Mouse (Mus musculus) intestine, embryonic 15.5 days (tissue): ENCODE data around the gene Lrrc8b. TPM values are rescaled to one million over a fixed set of nuclear protein-coding genes. Genes with fewer than 3 reads are reported as not detected.

ENCODE experiments used
- ATAC-seq: fragments of 200-750 bp; cut with Nextera tagmentation; 2 replicates; pipeline ENCODE4 v1.8.0; 2017; ENCODE audit warnings: moderate TSS enrichment, moderate library complexity
- H3K27ac ChIP-seq: fragments of 300-500 bp; sonication (generic); 2 replicates; pipeline ENCODE4 v1.5.1; 2015; ENCODE audit warnings: mild to moderate bottlenecking, inconsistent platforms
- H3K27me3 ChIP-seq: fragments of 300-500 bp; sonication (generic); replicated peaks from 2 replicates; pipeline ENCODE4 v1.6.1; 2015; ENCODE audit warnings: inconsistent platforms
- H3K36me3 ChIP-seq: fragments of 300-500 bp; sonication (generic); 2 replicates; pipeline ENCODE4 v1.6.1; 2015; ENCODE audit warnings: inconsistent platforms
- H3K4me1 ChIP-seq: fragments of 300-500 bp; sonication (generic); replicated peaks from 2 replicates; pipeline ENCODE4 v1.6.1; 2015; ENCODE audit warnings: inconsistent platforms
- H3K4me2 ChIP-seq: fragments of 300-500 bp; sonication (generic); replicated peaks from 2 replicates; pipeline ENCODE4 v1.6.1; 2015; ENCODE audit warnings: mild to moderate bottlenecking, inconsistent platforms
- H3K4me3 ChIP-seq: fragments of 300-500 bp; sonication (generic); replicated peaks from 2 replicates; pipeline ENCODE4 v1.5.1; 2015; ENCODE audit warnings: inconsistent platforms
- H3K9ac ChIP-seq: fragments of 300-500 bp; sonication (generic); 2 replicates; pipeline ENCODE4 v1.6.1; 2015; ENCODE audit warnings: inconsistent platforms
- H3K9me3 ChIP-seq: fragments of 300-500 bp; sonication (generic); 2 replicates; pipeline ENCODE4 v1.6.1; 2016; ENCODE audit warnings: inconsistent platforms
- WGBS: fragments of 180-500 bp; shearing (Covaris S2); methylation state at CpG from one replicate; pipeline ENCODE4 v1.1.7; 2015; 5-methylcytosine and 5-hydroxymethylcytosine counted together
- polyA plus RNA-seq: library from polyadenylated mRNA; unstranded; fragments of >200 nt; fragmentation: Nextera tagmentation; extraction: Ambion mirVana; gene quantifications from 2 replicates; pipeline ENCODE4 v1.2.1, GENCODE M21; 2015

The Lrrc8b gene
- 5.8 and 6.3 TPM in 2 replicates for polyA plus RNA-seq

DNA sequence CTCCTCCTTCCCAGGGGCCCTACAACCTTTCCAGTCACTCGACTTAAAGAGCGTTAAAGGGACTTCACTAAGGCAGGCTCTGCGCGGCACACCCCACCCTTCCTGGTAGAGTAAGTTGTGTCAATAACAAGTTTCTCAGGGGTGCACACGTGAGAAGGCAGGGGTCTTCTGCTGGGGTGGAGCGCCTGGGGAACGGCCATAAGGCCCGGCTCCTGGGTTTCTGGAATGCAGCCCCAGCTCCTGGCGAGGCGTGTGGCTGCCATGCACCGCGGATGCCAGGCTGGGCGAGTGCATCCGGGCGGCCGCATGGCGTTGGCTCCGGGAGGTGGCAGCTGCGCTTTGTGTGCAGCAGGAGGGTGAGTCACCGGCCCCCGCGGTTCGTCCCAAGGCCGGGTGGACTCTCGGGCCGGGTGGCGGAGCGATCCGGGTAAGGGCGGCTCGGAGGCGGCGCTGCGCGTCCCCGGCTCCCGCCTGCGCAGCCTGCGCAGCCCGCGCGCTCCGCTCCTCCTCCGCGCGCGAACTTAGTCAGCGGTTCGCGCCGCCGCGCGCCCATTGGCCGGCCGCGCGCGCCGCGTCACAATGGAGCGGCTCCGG lies at the start of gene Lrrc8b:
Gene Lrrc8b (plus strand): TSS at position 578 of the 594 bp plus-strand sequence.
- Histone ChIP-seq H3K27me3 (no peaks in the 10 kb centered on the region), H3K4me3 (peak within 1 kb of the TSS; percentile 70), H3K36me3 (no peaks in the 10 kb centered on the region), H3K9me3 (no peaks in the 10 kb centered on the region), H3K27ac (peak within 1 kb of the TSS; percentile 89), H3K4me1 (peaks cover 6% of the 10 kb centered on the region), H3K4me2 (peak within 1 kb of the TSS; percentile 96), H3K9ac (peak within 1 kb of the TSS; percentile 89)
- peak; percentile 96 for ATAC-seq
- under 1% methylated on average over 40 of the region's 63 CpGs for WGBS

DNA sequence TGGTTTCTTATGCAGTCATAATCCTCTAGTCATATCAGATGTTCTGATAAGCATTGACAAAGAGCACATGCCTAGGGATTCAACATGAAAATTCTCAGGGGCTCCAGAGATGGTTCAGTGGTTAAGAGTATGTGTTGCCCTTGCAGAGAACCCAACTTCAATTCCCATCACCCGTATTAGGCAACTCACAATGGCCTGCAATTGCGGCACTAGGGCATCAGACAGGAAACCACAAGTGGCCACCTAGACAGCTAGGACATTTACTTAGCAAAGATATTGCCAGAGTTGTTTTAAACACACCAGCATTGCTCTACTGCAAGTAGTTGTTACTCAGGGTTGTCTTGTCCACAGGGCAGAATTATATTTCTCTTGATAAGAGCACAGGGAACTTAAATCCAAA lies 34.1 kb upstream of the Lrrc8b start:
- H3K4me2 ChIP-seq, result no peak overlapping the region
- ATAC-seq, result no peak
- H3K4me1 ChIP-seq, result no peaks in the 10 kb centered on the region
- no peak overlapping the region for H3K4me3 ChIP-seq
- no peaks in the 10 kb centered on the region for H3K36me3 ChIP-seq
- 88% methylated on average over 2 of the region's 2 CpGs for WGBS
- no peaks in the 10 kb centered on the region for H3K9me3 ChIP-seq
- no peaks in the 10 kb centered on the region for H3K27me3 ChIP-seq
- no peak overlapping the region for H3K27ac ChIP-seq
- H3K9ac ChIP-seq, result no peak overlapping the region

DNA sequence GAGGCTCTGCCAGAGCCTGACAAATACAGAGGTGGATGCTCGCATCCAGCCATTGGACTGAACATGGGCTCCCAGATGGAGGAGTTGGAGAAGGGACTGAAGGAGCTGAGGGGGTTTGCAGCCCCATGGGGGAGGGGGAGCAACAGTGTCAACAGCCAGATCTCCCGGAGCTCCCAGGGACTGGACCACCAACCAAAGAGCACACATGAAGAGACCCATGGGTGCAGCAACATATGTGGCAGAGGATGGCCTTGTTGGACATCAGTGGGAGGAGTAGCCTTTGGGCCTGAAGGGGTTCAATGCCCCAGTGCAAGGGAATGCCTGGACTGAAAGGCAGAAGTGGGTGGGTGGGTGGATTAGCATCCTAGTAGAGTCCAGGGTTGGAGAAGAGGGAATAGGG lies 25.2 kb upstream of the Lrrc8b start:
- H3K27ac ChIP-seq, result no peak overlapping the region
- 82% methylated on average over 2 of the region's 2 CpGs for WGBS
- no peaks in the 10 kb centered on the region for H3K4me1 ChIP-seq
- H3K27me3 ChIP-seq, result no peaks in the 10 kb centered on the region
- H3K36me3 ChIP-seq, result no peaks in the 10 kb centered on the region
- no peak overlapping the region for H3K4me2 ChIP-seq
- H3K9ac ChIP-seq, result no peak overlapping the region
- H3K9me3 ChIP-seq, result no peaks in the 10 kb centered on the region
- no peak overlapping the region for H3K4me3 ChIP-seq
- no peak for ATAC-seq

DNA sequence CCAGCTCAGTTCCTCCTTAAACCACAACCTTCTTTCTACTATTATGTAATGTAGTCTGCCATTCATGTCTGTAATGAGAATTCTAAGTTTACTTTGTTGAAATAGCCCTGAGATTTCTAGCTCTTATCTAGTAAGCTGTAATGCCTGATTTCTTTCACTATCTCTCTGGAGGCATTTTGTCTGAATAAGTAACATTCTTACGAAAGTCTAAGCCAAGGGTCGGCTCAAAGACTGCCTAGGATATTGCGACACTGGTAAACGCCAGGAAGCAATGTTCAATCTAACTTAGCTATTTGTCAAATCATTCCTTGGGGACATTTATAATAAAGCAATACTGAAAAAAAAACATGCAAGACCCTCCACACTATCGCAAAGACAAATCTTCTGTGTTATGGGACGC lies 21.8 kb upstream of the Lrrc8b start:
- 88% methylated on average over 6 of the region's 6 CpGs for WGBS
- no peaks in the 10 kb centered on the region for H3K36me3 ChIP-seq
- no peak overlapping the region for H3K9ac ChIP-seq
- H3K27ac ChIP-seq, result no peak overlapping the region
- H3K9me3 ChIP-seq, result no peaks in the 10 kb centered on the region
- H3K4me2 ChIP-seq, result no peak overlapping the region
- H3K27me3 ChIP-seq, result no peaks in the 10 kb centered on the region
- H3K4me1 ChIP-seq, result no peaks in the 10 kb centered on the region
- H3K4me3 ChIP-seq, result no peak overlapping the region
- no peak for ATAC-seq

DNA sequence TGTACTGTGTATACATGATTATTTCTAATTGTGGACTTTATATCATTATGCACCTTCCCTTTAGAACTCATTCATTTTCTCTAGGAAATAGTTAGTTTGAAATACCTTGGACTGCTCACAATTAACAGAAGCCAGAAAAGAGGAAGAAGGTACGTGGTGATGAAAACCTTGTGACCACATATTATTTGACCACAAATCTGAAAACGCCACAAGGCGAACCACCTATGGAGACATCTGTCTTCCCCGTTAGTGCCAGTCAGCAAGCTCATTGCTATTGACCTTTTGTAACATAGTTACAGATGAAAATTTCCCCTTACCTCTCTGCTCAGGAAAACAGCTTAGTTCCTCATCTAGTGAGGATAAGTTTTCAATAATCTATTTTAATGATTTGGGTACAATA lies 20.4 kb upstream of the Lrrc8b start:
- Histone ChIP-seq H3K4me2 (no peak overlapping the region), H3K4me1 (no peaks in the 10 kb centered on the region), H3K36me3 (no peaks in the 10 kb centered on the region), H3K9me3 (no peaks in the 10 kb centered on the region), H3K4me3 (no peak overlapping the region), H3K9ac (no peak overlapping the region), H3K27me3 (no peaks in the 10 kb centered on the region), H3K27ac (no peak overlapping the region)
- WGBS, result 85% methylated on average over 4 of the region's 4 CpGs
- no peak for ATAC-seq

DNA sequence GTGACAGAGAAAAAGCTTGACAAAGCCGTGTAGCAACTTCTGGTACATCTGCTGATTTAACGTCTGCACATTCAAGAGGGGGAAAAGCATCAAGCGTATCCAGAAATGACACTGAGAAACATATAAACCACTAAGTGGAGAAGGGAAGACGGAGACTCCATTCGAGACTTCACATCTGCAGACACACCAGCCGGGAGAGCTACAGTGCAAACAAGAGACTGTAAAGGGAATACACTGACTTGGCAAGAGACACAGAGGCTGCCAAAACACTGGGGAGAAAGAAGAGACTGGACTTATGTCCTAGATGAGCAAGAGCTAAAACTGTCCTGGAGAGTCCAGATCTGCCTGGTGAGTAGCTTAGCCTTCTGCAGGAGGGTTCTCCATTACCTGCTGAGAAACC lies 16.6 kb upstream of the Lrrc8b start:
- Histone ChIP-seq H3K27me3 (no peaks in the 10 kb centered on the region), H3K4me2 (no peak overlapping the region), H3K4me1 (no peaks in the 10 kb centered on the region), H3K36me3 (no peaks in the 10 kb centered on the region), H3K27ac (no peak overlapping the region), H3K9ac (no peak overlapping the region), H3K4me3 (no peak overlapping the region), H3K9me3 (no peaks in the 10 kb centered on the region)
- 76% methylated on average over 6 of the region's 6 CpGs for WGBS
- ATAC-seq, result no peak

DNA sequence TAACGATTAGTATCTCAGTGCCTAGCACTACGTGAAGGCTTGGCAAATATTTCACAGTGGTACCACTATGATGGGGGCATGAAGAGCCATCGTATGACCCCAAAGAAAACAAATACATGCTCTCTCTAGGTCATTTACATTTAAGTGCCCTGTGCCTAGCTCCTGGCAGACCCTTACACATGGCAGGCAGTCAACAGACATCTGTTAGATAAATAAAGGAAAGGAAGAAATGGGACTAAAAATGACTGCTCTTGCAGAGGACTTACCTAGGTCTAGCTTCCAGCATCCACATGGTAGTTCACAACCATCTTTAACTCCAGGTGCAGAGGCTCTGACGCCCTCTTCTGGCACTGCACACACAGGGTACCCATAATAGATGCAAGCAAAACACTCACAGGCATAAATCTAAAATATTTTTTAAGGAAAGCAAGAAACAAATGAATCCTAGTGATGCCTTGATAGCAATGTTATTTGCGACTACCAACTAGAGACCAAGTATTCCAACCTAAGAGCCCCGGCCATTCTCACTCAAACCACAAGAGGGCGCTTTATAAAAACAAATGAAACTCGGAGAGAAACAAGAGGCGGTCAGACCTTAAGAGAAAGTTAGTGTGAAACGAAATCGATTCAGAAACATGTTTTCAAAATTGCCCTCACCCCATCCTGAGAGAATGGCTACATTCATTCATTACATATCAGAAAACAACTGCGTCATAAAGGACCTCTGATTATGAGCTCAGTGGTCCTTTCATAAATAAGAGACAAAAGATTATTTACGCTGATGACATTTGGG lies 15.7 kb upstream of the Lrrc8b start:
- H3K27me3 ChIP-seq, result no peaks in the 10 kb centered on the region
- no peak for ATAC-seq
- no peak overlapping the region for H3K27ac ChIP-seq
- H3K9ac ChIP-seq, result no peak overlapping the region
- WGBS, result 34% methylated on average over 13 of the region's 13 CpGs
- 0 out of 2 replicates have a peak overlapping the region, but pooled peaks have one; percentile 9 for H3K4me2 ChIP-seq
- no peaks in the 10 kb centered on the region for H3K9me3 ChIP-seq
- H3K4me3 ChIP-seq, result no peak overlapping the region
- H3K4me1 ChIP-seq, result no peaks in the 10 kb centered on the region
- no peaks in the 10 kb centered on the region for H3K36me3 ChIP-seq

DNA sequence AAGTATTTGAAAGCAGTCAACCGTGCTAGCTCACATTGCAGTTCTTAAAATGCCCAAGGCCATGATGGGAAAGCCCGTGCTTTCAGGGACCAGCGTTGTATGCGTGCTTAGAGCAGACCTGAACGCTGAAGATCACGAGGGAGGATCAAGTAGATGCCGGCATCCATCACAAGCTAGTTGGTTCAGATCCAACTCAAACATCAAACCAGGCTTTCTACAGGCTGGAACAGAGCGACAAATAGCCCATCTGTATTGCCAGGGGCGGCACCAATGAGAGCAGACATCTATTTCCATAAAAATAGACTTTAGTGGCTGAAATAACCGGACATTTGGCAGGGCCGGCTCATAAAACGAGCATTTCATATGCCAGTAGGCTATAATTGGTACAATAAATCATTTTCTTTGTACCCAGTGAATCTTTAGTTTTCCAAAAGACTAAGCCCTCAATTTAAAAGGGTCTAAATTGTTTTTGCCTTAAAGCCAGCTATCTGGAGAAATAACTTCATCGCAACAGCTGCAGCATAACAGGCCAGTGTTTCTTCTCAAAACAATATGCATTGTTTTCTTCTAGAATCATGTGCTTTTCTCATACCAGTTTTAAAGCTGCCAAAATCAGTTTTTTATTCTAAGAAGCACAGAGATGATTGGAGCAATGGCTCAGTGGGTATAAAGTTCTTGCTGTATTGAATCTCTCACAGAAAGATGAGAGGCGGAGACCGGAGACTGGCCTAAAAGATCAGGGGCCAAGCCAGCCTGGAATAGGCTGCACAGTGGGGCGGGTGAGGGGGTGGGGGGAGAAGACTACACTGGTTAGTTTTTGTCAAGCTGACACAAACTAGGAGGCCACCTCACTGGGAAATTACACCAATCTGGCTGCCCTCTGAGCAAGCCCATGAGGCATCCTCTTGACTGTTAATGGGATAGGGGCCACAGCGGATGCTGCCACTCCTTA lies 14.9 kb upstream of the Lrrc8b start:
- H3K4me2 ChIP-seq, result 0 out of 2 replicates have a peak overlapping the region, but pooled peaks have one; percentile 9
- H3K4me3 ChIP-seq, result no peak overlapping the region
- H3K27ac ChIP-seq, result no peak overlapping the region
- no peaks in the 10 kb centered on the region for H3K36me3 ChIP-seq
- no peaks in the 10 kb centered on the region for H3K27me3 ChIP-seq
- WGBS, result 64% methylated on average over 17 of the region's 17 CpGs
- no peaks in the 10 kb centered on the region for H3K4me1 ChIP-seq
- ATAC-seq, result no peak
- no peak overlapping the region for H3K9ac ChIP-seq
- H3K9me3 ChIP-seq, result no peaks in the 10 kb centered on the region

DNA sequence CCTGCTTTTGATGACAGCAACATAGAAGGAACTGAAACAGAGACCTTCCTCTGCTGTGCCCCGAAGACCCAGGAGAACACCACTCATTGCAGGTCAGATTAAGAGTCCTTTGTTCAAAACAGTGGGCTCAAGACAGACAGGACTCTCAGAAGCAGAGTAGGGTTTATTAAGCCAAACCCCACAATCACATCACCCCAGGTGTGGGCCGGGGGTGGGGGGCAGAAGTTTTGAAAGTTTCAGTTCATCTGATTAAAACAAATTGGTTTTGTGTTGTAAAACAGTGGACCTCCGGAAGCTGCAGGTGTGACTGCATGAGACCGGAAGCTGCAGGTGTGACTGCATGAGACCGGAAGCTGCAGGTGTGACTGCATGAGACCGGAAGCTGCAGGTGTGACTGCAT lies 14.0 kb upstream of the Lrrc8b start:
- H3K9ac ChIP-seq, result no peak overlapping the region
- no peaks in the 10 kb centered on the region for H3K4me1 ChIP-seq
- H3K36me3 ChIP-seq, result no peaks in the 10 kb centered on the region
- no peaks in the 10 kb centered on the region for H3K27me3 ChIP-seq
- WGBS, result 93% methylated on average over 6 of the region's 6 CpGs
- H3K4me2 ChIP-seq, result no peak overlapping the region
- H3K4me3 ChIP-seq, result no peak overlapping the region
- ATAC-seq, result no peak
- no peak overlapping the region for H3K27ac ChIP-seq
- H3K9me3 ChIP-seq, result no peaks in the 10 kb centered on the region

DNA sequence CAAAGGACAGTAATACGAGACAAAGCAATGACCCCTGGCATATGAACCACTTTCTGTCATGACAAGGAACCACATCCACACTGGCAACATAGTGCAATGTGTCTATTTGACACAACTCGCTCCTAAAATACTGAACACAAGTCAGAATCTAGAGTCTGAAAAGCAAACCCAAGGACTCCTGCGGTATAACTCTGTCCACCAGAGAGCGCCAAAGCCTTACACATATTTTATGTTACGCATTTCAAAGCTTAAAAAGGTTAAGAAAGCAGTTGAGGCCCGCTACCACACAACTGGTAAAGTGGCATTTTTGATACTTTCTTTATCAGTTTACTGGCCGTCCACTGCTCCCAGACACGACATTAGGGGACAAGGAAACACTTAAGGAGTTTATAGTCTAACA lies 10.6 kb upstream of the Lrrc8b start:
- 9% methylated on average over 8 of the region's 8 CpGs for WGBS
- ATAC-seq, result 0 out of 2 replicates have a peak, but pooled peaks have one; percentile 17

DNA sequence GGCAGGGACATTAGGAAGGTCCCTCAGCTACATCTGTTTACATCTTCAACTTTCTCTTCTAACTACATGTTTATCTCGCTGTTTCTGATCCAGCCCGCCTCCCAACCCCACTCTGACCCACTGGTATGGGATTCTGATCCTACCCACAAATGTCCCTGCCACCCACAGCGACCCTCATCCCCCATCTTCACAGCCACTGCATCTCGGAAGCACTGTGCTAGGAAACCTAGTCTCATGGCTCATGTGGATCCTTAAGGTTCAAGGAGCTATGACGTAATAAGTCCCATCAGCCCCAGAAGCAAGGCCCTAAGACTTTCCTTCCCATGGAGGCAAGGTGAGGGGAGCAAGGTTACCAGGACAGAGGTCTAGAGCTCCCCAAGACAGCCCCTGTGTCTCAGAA lies 7.9 kb upstream of the Lrrc8b start:
- ATAC-seq, result no peak
- H3K36me3 ChIP-seq, result no peaks in the 10 kb centered on the region
- no peak overlapping the region for H3K27ac ChIP-seq
- H3K9me3 ChIP-seq, result no peaks in the 10 kb centered on the region
- no peak overlapping the region for H3K4me3 ChIP-seq
- no peak overlapping the region for H3K4me2 ChIP-seq
- 81% methylated on average over 5 of the region's 5 CpGs for WGBS
- H3K27me3 ChIP-seq, result no peaks in the 10 kb centered on the region
- H3K9ac ChIP-seq, result no peak overlapping the region
- H3K4me1 ChIP-seq, result no peaks in the 10 kb centered on the region; the same call in 1 of the 2 replicates

More for the DNA sequence above, 10.6 kb upstream of the Lrrc8b start:
- Histone ChIP-seq H3K4me3 (no peak overlapping the region), H3K27ac (no peak overlapping the region), H3K4me2 (no peak overlapping the region), H3K4me1 (no peaks in the 10 kb centered on the region), H3K9ac (no peak overlapping the region), H3K9me3 (no peaks in the 10 kb centered on the region), H3K27me3 (no peaks in the 10 kb centered on the region), H3K36me3 (no peaks in the 10 kb centered on the region)

DNA sequence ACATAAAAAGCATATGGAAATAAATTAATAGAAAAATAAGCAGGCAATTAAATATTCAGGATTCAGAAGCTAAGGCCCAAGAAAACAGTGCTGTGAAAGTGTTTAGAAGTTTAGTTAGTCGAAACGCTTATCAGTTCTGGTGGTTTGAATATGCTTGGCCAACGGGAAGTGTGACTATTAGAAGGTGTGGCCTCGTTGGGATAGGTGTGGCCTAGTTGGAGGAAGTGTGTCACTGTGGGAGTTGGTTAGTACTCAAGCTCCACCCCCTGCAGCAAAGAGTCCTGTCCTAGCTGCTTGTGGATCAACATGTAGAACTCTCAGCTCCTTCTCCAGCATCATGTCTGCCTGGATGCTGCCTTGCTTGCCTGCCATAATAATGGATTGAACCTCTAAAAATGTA lies 6.5 kb upstream of the Lrrc8b start:
- 81% methylated on average over 4 of the region's 4 CpGs for WGBS
- Histone ChIP-seq H3K9ac (no peak overlapping the region), H3K4me1 (no peaks in the 10 kb centered on the region; the same call in 1 of the 2 replicates), H3K4me2 (no peak overlapping the region), H3K9me3 (no peaks in the 10 kb centered on the region), H3K36me3 (no peaks in the 10 kb centered on the region), H3K27me3 (no peaks in the 10 kb centered on the region), H3K27ac (no peak overlapping the region), H3K4me3 (no peak overlapping the region)
- ATAC-seq, result peak; percentile 50; the same call in 1 of the 2 replicates
